Mouse (Mus musculus) granulocyte monocyte progenitor cell, adult 5-6 weeks (primary cell): ENCODE measurements at regions not wholly inside any gene's neighbourhood (a gene's known extent, or its start where the extent isn't known, plus 50 kb on each side); places are given as distances from the start of the nearest gene placed in this dataset.
"Not testable (repeated sequence)": the region's sequence is repeated elsewhere in the genome, so short reads cannot be mapped to it uniquely, and the experiment has no call there.

Experiments used
- ATAC-seq: replicated peaks from 2 replicates; pipeline ENCODE4 v1.8.0; 2016; ENCODE audit warnings: mild to moderate bottlenecking, moderate TSS enrichment, inconsistent platforms; ENCODE audit not compliant: poor library complexity, severe bottlenecking

DNA sequence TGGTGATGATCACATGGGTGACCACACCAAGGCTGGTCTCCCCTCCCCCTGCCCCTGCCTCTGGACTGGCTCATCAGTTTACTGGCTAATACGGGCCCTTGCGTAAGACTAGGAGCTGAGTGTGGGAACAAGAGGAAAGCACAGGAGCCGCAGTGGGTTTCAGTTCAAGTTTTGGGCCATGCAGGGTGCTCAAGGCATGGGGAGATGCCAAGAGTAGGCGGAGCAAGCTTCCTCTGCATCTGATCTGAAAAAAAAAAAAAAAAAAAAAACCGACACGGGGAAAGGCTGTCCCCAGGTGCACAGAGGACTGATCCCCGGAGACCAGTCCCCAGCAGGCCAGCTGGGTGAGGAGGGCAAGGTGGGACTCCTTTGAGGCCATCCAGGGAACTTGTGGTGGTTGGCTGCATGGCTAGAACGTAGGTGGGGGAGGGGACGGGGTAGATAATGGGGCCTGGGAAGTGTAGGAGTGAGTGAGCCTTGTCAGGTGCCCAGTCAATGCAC, 62.9 kb upstream of the Klf13 start:
- ATAC-seq, result peak; percentile 82

DNA sequence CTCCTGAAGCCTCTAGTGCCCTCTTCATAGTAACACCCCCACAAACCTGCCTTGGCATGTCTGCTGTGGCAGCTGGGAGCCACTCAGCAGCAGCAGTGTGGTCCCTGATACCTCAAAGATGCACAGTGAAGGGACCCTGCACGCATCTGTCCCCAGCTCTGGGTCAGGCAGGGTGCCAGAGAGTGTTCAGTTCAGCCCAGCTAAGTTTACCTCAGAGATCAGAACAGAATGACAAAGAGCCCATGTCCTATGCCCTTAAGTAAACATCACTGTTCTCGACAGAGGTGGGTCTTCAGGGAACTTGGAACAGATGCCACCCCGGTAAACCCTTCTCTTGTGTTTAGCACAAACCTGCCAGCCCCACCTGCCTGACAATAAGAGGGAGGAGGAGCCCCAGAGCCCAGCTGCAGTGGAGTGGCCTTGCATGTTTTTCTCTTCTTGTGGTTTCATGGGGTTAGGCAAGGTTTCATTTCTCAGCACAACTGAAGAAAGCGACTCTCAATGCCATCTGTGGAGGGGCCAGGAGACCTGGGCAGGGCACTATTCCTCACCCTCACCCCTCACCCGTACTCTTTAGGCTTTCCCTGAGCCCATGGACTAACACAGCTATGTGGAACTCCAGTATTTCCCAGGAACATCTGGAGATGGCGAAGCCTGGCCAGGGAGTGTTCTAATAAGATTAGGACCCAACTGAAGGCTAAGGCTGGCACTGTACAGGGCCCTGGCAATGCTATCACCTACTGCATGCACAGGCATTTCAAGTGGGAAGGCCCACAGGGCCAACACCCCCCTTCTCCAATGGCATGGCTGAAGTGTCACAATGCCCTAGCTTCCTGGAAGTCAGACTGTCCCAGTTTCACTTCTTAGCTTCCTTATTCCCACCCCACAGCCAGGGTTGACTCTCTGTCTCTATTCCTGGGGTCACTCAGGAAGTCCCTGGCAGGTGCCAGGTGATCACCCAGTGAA, 60.6 kb upstream of the Klf13 start:
- ATAC-seq, result peak; percentile 64

DNA sequence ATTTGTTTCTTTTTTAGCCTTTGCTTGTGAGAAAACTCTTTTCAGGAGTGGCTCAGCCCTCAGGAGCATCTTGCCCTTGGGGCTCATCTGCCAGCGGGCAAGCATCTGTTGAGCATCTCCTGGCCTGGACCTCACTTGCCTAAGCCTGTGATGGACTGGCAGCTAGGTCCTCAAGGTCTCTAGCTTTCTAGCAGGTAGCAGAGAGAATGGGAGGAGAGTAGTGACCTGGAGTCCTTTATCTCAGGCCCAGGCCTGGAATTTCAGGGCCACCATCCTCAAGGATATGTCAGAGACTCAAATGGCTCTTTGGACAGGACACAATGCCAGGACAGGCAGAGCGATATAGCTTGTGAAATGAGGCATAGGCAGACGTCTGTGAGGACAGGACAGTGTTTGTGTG, 59.3 kb upstream of the Klf13 start:
- no peak for ATAC-seq

DNA sequence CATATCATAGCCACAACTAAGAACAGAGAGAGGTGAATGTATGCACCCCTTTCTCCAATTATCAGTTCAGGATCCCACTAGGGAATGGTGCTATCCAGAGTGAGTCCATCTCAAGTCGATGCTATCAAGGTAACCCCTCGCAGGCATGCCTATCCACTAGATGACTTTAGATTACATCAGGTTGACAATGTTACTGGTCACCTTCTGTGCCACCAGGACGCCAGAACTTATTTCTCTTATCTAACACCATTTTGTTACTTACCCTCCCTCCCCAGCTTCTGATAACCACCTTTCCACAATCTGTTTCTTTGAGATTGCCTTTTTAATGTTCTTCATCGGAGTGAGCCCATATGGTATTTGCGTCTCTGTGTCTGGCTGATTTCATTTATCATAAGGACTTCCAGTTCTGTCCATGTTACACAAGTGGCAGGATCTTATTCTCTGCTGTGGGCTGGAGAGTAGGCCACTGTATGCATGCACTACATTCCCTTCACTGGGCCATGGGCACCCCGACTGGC, 57.9 kb upstream of the Klf13 start:
- ATAC-seq, result no peak

DNA sequence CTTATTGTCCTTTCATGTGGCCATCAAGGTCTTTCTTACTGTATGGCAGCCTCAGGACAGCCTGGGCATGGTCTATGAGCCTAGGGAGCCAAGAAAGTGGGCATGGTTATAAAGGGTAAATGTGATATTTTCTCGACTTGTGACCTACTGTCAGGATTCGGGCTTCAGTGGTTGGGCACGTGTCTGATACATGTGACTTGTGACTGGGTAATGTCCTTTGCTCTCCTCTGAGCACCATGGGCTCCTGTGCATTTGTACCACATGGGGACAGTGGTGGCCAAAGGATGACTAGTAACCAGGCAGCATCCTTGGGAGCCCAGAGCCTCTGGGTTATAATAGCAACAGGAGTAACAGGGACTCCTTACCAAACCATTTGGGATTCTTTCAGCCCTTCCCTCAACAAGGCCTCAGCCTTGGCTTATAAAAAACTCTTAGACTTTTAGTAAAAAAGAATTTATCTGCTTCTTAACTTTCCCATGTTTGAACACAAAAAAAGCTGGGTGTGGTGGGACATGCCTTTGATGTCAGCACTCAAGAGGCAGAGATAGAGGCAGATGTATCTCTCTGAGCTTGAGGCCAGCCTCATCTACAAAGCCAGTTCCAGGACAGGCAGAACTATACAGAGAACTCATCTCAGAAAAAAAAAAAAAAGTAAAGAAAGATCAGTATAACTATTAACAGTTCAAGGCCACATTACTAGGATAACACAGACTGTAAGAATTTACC, 56.7 kb upstream of the Klf13 start:
- no peak for ATAC-seq

DNA sequence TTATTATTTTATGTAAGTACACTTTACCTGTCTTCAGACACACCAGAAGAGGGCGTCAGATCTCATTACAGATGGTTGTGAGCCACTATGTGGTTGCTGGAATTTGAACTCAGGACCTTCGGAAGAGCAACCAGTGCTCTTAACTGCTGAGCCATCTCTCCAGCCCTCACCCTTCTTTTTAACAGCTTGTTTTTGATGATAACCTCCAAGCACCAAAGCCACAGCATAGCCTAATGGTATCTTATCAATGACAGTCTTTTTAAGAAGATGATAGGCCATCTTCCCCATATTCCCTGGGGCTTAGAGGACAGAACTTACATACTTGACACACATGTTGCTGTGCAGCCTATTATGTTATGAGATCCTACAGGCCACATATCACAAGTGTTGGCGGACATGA, 56.1 kb upstream of the Klf13 start:
- ATAC-seq, result not testable (repeated sequence)

DNA sequence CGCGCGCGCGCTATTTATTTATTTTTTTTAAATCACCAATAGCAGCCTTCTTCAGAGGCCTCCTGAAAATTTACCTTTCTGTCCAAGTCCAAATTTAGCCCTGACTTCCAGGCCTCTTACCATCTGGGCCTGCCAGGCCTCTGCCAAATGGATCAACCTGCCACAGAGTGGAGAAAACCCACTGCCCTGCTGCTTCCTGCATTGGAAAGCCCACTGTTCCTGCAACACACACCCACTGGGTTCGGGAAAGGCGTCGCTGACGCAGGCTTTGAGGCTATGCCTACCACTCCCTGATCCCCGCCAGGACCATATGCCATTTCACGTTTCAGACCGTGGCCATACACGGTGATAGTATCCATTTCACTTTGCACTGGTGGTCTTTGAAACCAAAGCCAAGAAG, 53.4 kb upstream of the Klf13 start:
- ATAC-seq, result no peak

DNA sequence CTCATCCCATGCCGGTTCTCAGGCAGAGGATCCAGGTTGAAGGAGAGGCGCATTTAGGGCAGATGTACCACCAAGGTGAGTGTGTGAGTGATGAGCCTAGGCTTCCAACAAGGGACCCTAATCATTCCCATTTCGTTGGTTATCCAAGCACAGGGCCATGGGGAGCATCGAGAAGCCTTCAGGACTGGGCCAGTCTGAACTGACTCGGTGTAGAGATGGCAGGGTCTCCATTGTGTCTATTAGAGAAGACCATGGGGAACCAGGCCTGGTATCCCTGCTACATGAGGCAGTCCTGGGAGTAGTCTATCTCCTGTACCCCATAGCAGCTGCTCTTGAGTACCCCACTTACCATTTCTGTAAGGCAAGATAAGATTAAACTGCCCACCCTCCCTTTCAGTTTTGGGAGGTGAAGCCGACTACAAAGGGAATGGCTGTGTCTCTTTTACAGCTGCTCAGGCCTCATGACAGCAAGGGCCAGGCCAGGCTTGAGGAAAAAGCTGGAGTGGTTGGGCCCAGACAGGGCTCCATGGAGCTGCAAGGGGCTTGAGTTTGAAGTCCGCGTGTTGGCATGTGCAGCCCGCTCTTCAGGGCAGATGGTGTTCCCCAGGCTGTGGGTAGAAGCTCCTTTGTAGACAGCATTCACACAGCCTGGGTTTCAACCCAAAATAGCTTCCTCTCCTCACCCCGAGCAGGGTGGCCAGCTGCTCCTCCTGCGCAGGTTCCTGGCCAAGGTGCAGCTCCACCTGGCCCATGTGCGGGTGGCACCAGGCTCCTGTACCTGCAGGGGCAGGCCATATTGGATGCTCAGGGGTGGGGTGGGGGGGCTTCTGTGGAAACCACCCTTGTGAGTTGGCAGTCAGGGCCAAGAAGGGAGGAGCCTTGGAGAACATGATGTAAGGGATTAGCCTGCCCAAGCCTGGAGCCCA, 52.6 kb upstream of the Klf13 start:
- ATAC-seq, result no peak

DNA sequence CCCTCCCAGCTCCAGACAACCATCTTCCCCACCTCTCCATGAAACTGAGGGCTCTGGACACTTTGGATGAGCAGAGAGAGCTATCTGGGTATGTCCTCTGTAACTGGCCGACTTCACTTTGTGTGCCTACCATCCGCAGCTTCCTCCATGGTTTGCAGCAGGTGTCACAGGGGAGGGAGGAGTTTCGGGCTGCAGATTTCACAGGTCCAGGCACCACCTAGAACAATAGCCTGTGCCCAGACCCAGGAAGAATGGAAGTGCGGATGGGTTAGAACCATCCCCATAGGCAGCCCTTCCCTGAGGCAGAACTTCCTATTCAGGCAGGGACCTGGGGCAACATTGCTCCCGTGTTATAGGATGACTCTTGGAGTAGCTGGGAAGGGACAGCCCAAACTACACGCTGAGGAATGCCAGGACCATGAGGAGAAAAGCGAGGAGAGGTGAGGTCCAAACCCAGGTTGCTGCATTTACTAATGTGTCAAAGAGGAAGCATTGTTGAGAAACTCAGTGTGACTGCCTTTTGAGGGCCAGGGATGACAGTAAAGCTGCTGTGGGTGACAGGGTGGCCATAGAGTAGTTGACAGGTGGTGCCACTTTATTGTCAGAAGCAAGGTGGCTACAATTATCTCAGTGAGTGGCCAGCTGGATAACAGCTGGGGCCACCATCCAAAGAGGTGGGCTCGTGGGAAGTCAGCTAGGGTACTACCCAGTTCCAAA, 51.8 kb upstream of the Klf13 start:
- ATAC-seq, result peak; percentile 58

DNA sequence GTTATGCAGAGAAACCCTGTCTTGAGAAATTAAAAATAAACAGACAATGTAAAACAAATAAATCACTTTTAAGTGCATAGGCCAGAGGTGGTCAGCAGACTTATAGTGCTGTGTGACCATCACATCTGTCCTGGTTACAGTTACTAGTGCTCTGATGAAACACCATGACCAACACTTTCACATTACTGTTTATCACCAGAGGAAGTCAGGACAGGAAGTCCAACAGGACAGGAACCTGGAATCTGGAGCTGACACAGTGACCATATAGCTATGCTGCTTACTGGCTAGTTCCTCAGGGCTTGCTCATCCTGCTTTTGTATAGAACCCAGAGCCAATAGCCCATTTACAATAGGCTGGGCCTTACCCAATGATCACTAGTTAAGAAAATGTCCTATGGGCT, 51.0 kb upstream of the Klf13 start:
- peak; percentile 69 for ATAC-seq
